Mouse (Mus musculus): ENCODE measurements around the gene Usp19.

GRCm38 (mm10) chr9:108480813-108481519 lies 9.4 kb upstream of the Usp19 start:
- TF ChIP-seq CTCF (IDR thresholded peaks at IDR 0.05; ENCODE audit: insufficient read depth, low read length) (no peak), POLR2A (IDR thresholded peaks at IDR 0.05; ENCODE audit: borderline replicate concordance, extremely low read depth, low read depth, low read length) (no peak)

Measured in lung, adult 2 months (tissue).